Mouse (Mus musculus): ENCODE data around the gene Map4k5.

Gene Map4k5

GRCm38 (mm10) chr12:69788380-69788779 lies 104.6 kb downstream of the Map4k5 start:
- DNase-seq (ENCODE audit: low read depth): no peak

- no peak for DNase-seq (ENCODE audit: low read depth)
Observed at GRCm38 (mm10) chr12:69785471-69785870, 107.5 kb downstream of the Map4k5 start.

- DNase-seq (ENCODE audit: low read depth): no peak
Observed at GRCm38 (mm10) chr12:69783247-69784025, 109.6 kb downstream of the Map4k5 start.

DNA sequence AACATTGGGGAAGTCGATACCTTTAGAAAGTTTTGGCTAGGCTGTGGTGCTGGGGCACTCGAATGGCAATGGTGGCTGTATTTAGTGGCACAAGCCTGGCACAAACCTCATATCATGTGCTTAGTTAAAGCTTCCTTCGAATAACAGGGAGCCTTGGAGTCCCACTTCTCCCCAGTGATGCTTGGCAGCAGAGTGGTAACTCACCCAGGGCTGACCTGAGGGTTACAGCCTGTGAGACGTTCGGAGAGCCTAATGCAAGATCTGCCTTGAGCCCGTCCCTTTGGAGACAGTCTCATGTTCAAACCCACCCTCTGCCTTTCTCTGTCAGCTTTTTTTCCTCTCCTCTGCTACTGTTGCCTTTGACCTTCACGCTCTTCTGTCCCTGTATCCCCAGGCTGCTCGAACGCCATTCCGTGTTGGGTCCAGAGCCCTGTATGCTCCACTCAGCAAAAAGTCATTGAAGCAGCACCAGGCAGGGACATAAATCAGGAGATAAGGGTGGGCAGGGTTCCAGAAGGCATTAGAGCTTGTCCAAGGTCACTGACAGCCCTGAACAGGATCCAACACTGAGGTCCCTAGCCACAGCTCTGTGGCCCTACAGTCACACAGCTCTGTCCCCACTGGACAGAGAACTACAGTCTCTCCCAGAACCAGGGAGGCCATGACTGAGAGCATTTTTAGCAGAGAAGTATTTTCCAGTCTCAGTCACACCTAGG lies 110.9 kb downstream of the Map4k5 start:
- no peak for DNase-seq (ENCODE audit: low read depth)

DNA sequence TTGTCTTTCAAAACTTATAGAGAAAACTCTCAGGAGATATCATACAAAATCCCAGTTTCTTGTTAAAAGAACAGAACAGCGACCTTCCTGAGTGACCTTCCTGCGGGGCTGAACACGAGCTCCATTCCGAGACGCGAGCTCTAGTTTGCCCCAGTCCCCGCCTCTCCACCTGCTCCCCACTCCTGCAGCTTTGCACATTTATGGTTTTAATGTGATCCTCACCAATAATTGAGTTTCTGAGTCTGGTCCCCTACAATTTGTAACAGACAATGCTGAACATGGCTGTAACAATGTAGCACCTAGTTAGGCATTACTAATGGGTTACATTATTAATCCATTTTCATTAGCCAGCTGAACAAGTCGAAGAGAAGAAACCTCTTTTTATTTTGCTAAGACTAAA lies 111.5 kb downstream of the Map4k5 start:
- DNase-seq (ENCODE audit: low read depth): no peak

- no peak for DNase-seq (ENCODE audit: low read depth)
Observed at GRCm38 (mm10) chr12:69777957-69778356, 115.0 kb downstream of the Map4k5 start.

GRCm38 (mm10) chr12:69777341-69777730 lies 115.7 kb downstream of the Map4k5 start:
- no peak for DNase-seq (ENCODE audit: low read depth)

- no peak for DNase-seq (ENCODE audit: low read depth)
Observed at GRCm38 (mm10) chr12:69776607-69777340, 116.2 kb downstream of the Map4k5 start.

GRCm38 (mm10) chr12:69768841-69769240 lies 124.2 kb downstream of the Map4k5 start:
- no peak for DNase-seq (ENCODE audit: low read depth)

GRCm38 (mm10) chr12:69767476-69768258 lies 125.3 kb downstream of the Map4k5 start:
- no peak for DNase-seq (ENCODE audit: low read depth)

DNA sequence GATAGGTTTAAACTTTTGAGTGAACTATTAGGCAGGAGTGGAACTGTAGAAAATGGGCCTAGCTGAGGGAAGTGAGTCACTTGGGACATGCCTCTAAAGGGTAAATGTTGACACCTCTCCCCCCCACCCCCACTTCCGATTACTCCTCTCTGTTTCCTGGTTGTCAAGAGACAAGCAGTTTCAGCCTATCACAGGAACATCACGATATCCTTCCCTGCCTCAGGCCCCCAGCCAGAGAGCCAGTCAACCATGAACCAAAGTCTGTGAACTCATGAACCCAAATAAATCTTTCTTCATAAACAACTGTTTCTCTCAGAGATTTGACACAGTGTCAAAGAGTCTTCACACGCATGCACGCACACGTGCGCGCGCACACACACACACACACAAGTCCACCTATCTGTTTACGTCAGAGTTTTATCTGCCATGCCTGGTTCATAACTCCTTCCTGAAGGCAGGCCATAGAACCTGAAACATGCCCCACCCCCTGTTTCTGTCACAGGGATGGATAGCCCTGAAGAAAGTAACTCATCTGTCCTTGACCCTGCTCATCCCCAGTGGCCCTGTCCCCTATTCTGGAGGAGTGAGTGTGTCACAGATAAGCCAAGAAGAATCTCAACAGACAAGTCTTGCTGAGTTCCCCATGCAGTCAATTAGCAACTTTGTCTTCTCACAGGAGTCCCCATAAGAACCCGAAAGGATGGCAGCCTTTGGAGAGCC lies 126.7 kb downstream of the Map4k5 start:
- no peak for DNase-seq (ENCODE audit: low read depth)

- no peak for DNase-seq (ENCODE audit: low read depth)
Observed at GRCm38 (mm10) chr12:69765543-69765942, 127.5 kb downstream of the Map4k5 start.

GRCm38 (mm10) chr12:69761603-69762002 lies 131.4 kb downstream of the Map4k5 start:
- DNase-seq (ENCODE audit: low read depth): no peak

- DNase-seq (ENCODE audit: low read depth): no peak
Observed at GRCm38 (mm10) chr12:69760743-69761406, 132.1 kb downstream of the Map4k5 start.

- DNase-seq (ENCODE audit: low read depth): no peak
Observed at GRCm38 (mm10) chr12:69760014-69760413, 133.0 kb downstream of the Map4k5 start.

- DNase-seq (ENCODE audit: low read depth): no peak
Observed at GRCm38 (mm10) chr12:69759267-69759885, 133.6 kb downstream of the Map4k5 start.

GRCm38 (mm10) chr12:69758221-69759185 lies 134.5 kb downstream of the Map4k5 start:
- no peak for DNase-seq (ENCODE audit: low read depth)

DNA sequence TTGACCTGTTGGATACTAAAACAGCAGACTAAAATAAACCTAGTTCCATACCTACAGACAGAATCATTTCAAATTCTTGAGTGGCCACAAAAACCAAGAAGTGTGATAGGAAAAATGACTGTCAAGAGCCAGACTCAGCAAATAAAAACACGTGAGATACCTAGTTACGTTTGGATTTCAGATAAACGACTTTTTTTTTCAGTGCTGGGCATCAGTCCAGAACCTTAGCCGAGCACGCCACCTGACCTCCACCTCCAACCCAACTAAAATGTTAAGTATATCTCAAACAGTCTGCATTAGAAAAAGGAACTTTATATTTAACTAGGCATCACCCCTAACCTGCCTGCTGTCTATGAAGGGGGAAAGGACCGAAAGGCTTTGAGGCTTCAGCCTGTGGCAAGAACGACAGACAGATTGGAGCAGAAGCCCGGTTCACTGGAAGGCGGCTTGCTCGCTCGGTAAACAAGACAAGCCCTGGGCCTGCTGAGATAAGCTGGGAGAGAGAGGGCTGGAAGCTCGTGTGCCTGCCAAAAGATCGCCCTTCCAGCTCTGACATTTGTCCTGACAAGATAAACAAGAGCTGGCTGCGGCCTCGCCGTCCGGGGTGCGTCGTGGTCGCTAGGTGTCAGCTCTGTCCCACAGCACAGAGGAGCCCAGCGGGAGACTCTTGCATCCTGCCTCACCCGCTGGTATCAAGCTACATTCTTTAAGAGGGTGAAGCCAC lies 135.4 kb downstream of the Map4k5 start:
- DNase-seq (ENCODE audit: low read depth): peak; percentile 70
